Mouse (Mus musculus) left cerebral cortex, adult 11 months (tissue): Measurements from ENCODE around the gene Lrpprc.
"Not testable (repeated sequence)": the region's sequence is repeated elsewhere in the genome, so short reads cannot be mapped to it uniquely, and the experiment has no call there.

Experiments
- DNase-seq: peaks from one replicate; pipeline ENCODE4 v3.0.0; 2022; ENCODE audit warnings: low spot score

Gene Lrpprc

GRCm38 (mm10) chr17:84790447-84791098 lies at the start of gene Lrpprc:
Gene Lrpprc (minus strand): TSS chr17:84790789.
- peak; percentile 91 for DNase-seq

GRCm38 (mm10) chr17:84837780-84838179 lies 47.2 kb upstream of the Lrpprc start:
- DNase-seq: peak; percentile 70

GRCm38 (mm10) chr17:84835249-84835648 lies 44.7 kb upstream of the Lrpprc start:
- no peak for DNase-seq

- DNase-seq: no peak
Measured at GRCm38 (mm10) chr17:84832346-84832745, 41.8 kb upstream of the Lrpprc start.

- DNase-seq: no peak
Measured at GRCm38 (mm10) chr17:84828301-84828700, 37.7 kb upstream of the Lrpprc start.

- DNase-seq: no peak
Measured at GRCm38 (mm10) chr17:84820603-84821002, 30.0 kb upstream of the Lrpprc start.

GRCm38 (mm10) chr17:84818390-84818789 lies 27.8 kb upstream of the Lrpprc start:
- no peak for DNase-seq

- DNase-seq: no peak
Measured at GRCm38 (mm10) chr17:84816014-84816461, 25.4 kb upstream of the Lrpprc start.

- no peak for DNase-seq
Measured at GRCm38 (mm10) chr17:84814905-84815304, 24.3 kb upstream of the Lrpprc start.

- not testable (repeated sequence) for DNase-seq
Measured at GRCm38 (mm10) chr17:84814192-84814591, 23.6 kb upstream of the Lrpprc start.

- DNase-seq: no peak
Measured at GRCm38 (mm10) chr17:84792006-84792405, 1.4 kb upstream of the Lrpprc start.

GRCm38 (mm10) chr17:84791156-84791555 lies 567 bp upstream of the Lrpprc start:
- DNase-seq: peak; percentile 8

GRCm38 (mm10) chr17:84790043-84790442 lies 546 bp downstream of the Lrpprc start:
- no peak for DNase-seq

- DNase-seq: no peak
Measured at GRCm38 (mm10) chr17:84788376-84789125, 2.0 kb downstream of the Lrpprc start.

- no peak for DNase-seq
Measured at GRCm38 (mm10) chr17:84787477-84787876, 3.1 kb downstream of the Lrpprc start.

- DNase-seq: no peak
Measured at GRCm38 (mm10) chr17:84786911-84787310, 3.7 kb downstream of the Lrpprc start.

GRCm38 (mm10) chr17:84785176-84785575 lies 5.4 kb downstream of the Lrpprc start:
- no peak for DNase-seq

GRCm38 (mm10) chr17:84783491-84783890 lies 7.1 kb downstream of the Lrpprc start:
- DNase-seq: no peak

- DNase-seq: no peak
Measured at GRCm38 (mm10) chr17:84780321-84780720, 10.3 kb downstream of the Lrpprc start.

- no peak for DNase-seq
Measured at GRCm38 (mm10) chr17:84778477-84778978, 12.1 kb downstream of the Lrpprc start.

GRCm38 (mm10) chr17:84776362-84777000 lies 14.1 kb downstream of the Lrpprc start:
- no peak for DNase-seq

- DNase-seq: no peak
Measured at GRCm38 (mm10) chr17:84775291-84775690, 15.3 kb downstream of the Lrpprc start.

- no peak for DNase-seq
Measured at GRCm38 (mm10) chr17:84771882-84772281, 18.7 kb downstream of the Lrpprc start.
